In genomic region chr6:117897800-117898199, GRCm38 (mm10) we compare ENCODE assay signal across 32 mouse cellular contexts. TPM values are rescaled to one million over a fixed set of nuclear protein-coding genes. Genes with fewer than 3 reads are reported as not detected.
DNase-seq lines count a peak whose midpoint lies in the region; ATAC-seq and TF ChIP-seq lines count a peak whose summit lies in the region.
"Had no signal": no experiment of that assay in that cellular context is flagged by ENCODE, and none has a peak within 500 bp of the region (broad histone marks: within the 10 kb centered on the region; RNA-seq: fewer than 3 reads in every experiment).

No protein-coding gene starts in this region.

- H3K4me2 ChIP-seq in liver, embryonic 11.5 days = no peak overlapping the region
- H3K4me2 ChIP-seq in intestine, embryonic 15.5 days (replicated peaks) = no peak overlapping the region
- H3K4me2 ChIP-seq: embryonic facial prominence, embryonic 13.5 days; forebrain, embryonic 12.5 days; forebrain, embryonic 15.5 days; heart, embryonic 12.5 days; heart, embryonic 15.5 days; hindbrain, embryonic 13.5 days had no signal

- H3K4me3 ChIP-seq in liver, adult 2 months (ENCODE audit: insufficient read depth, low read depth, low read length) = no peak overlapping the region
- no peak overlapping the region for H3K4me3 ChIP-seq in liver, embryonic 11.5 days (ENCODE audit: low read depth, low read length)
- no peak overlapping the region for H3K4me3 ChIP-seq in intestine, embryonic 15.5 days (replicated peaks)
- H3K4me3 ChIP-seq: embryonic facial prominence, embryonic 10.5 days; embryonic facial prominence, embryonic 13.5 days; erythroblast, embryonic 14.5 days; forebrain, embryonic 12.5 days; forebrain, embryonic 15.5 days; heart, embryonic 12.5 days; heart, embryonic 15.5 days; hindbrain, embryonic 10.5 days; hindbrain, embryonic 13.5 days had no signal

- no peak for TF ChIP-seq POLR2A in liver, adult 2 months (IDR thresholded peaks at IDR 0.05; ENCODE audit: extremely low read depth, insufficient read depth, low read length)

- no peaks in the 10 kb centered on the region for H3K9me3 ChIP-seq in liver, embryonic 11.5 days (ENCODE audit: control insufficient read depth, low read length)
- no peaks in the 10 kb centered on the region for H3K9me3 ChIP-seq in intestine, embryonic 15.5 days
- H3K9me3 ChIP-seq: embryonic facial prominence, embryonic 10.5 days; embryonic facial prominence, embryonic 13.5 days; forebrain, embryonic 12.5 days; forebrain, embryonic 15.5 days; heart, embryonic 12.5 days; heart, embryonic 15.5 days; hindbrain, embryonic 10.5 days; hindbrain, embryonic 13.5 days had no signal

- no peak for TF ChIP-seq CTCF in liver, adult 2 months (IDR thresholded peaks at IDR 0.05; ENCODE audit: low read depth, low read length)

- H3K79me2 ChIP-seq in liver, adult 2 months (ENCODE audit: control insufficient read depth, insufficient read depth, low read length) = no peaks in the 10 kb centered on the region

- WGBS in liver, adult 2 months = 50% methylated on average over 5 of the region's 5 CpGs
- 79% methylated on average over 5 of the region's 5 CpGs for WGBS in liver, embryonic 11.5 days
- WGBS in intestine, embryonic 15.5 days = 59% methylated on average over 5 of the region's 5 CpGs

- ATAC-seq in liver, embryonic 11.5 days (replicated peaks; ENCODE audit: low FRiP score) = no peak
- ATAC-seq in intestine, embryonic 15.5 days = peak; percentile 72
- ATAC-seq: activated CD4-positive, CD25-positive, alpha-beta regulatory T cell, adult 4 months; forebrain, embryonic 15.5 days had no signal

- DNase-seq in heart, adult 11 months = peak; percentile 34
- no peak for DNase-seq in heart, adult 18-20 months
- peak; percentile 76 for DNase-seq in kidney, adult 9 months
- DNase-seq in kidney, adult 18-20 months = no peak
- peak; percentile 91 for DNase-seq in liver, adult 2 months (ENCODE audit: extremely low read depth, low read depth, low spot score)
- DNase-seq in liver, embryonic 11.5 days (ENCODE audit: low spot score) = no peak
- DNase-seq in urinary bladder, postnatal 25 days (ENCODE audit: low spot score) = no peak
- DNase-seq: adrenal gland, adult 8-10 months; adrenal gland, postnatal 25 days; cerebellum, adult 11-12 months; cerebellum, adult 8-10 months; cerebellum, postnatal 10 days; cerebellum, postnatal 36 days; embryo, embryonic 11 days; gastrocnemius, postnatal 10 days; gastrocnemius, postnatal 36 days; heart, postnatal 10 days; heart, postnatal 36 days had no signal

- no peak overlapping the region for H3K9ac ChIP-seq in liver, adult 2 months (ENCODE audit: low read depth, low read length)
- no peak overlapping the region for H3K9ac ChIP-seq in liver, embryonic 11.5 days (ENCODE audit: low read depth, low read length)
- H3K9ac ChIP-seq in intestine, embryonic 15.5 days = no peak overlapping the region
- H3K9ac ChIP-seq: embryonic facial prominence, embryonic 13.5 days; forebrain, embryonic 12.5 days; forebrain, embryonic 15.5 days; heart, embryonic 12.5 days; heart, embryonic 15.5 days; hindbrain, embryonic 13.5 days had no signal

- H3K36me3 ChIP-seq in liver, adult 2 months (ENCODE audit: control insufficient read depth, insufficient read depth, low read length) = no peaks in the 10 kb centered on the region
- H3K36me3 ChIP-seq in liver, embryonic 11.5 days (ENCODE audit: control insufficient read depth, insufficient read depth, low read length) = no peaks in the 10 kb centered on the region
- no peaks in the 10 kb centered on the region for H3K36me3 ChIP-seq in intestine, embryonic 15.5 days
- H3K36me3 ChIP-seq: embryonic facial prominence, embryonic 10.5 days; embryonic facial prominence, embryonic 13.5 days; forebrain, embryonic 12.5 days; forebrain, embryonic 15.5 days; heart, embryonic 12.5 days; heart, embryonic 15.5 days; hindbrain, embryonic 10.5 days; hindbrain, embryonic 13.5 days had no signal

- no peaks in the 10 kb centered on the region for H3K27me3 ChIP-seq in liver, adult 2 months (ENCODE audit: control insufficient read depth, insufficient read depth, low read length)
- no peaks in the 10 kb centered on the region for H3K27me3 ChIP-seq in liver, embryonic 11.5 days (replicated peaks; ENCODE audit: control insufficient read depth, insufficient read depth, low read length)
- H3K27me3 ChIP-seq in intestine, embryonic 15.5 days (replicated peaks) = no peaks in the 10 kb centered on the region
- H3K27me3 ChIP-seq: embryonic facial prominence, embryonic 13.5 days; forebrain, embryonic 12.5 days; forebrain, embryonic 15.5 days; heart, embryonic 12.5 days; heart, embryonic 15.5 days; hindbrain, embryonic 13.5 days had no signal

- H3K27ac ChIP-seq in liver, adult 2 months (replicated peaks; ENCODE audit: insufficient read depth, low read depth, low read length) = 0 out of 2 replicates have a peak overlapping the region, but pooled peaks have one; percentile 0
- no peak overlapping the region for H3K27ac ChIP-seq in liver, embryonic 11.5 days (ENCODE audit: low read depth, low read length)
- no peak overlapping the region for H3K27ac ChIP-seq in intestine, embryonic 15.5 days
- H3K27ac ChIP-seq: embryonic facial prominence, embryonic 10.5 days; embryonic facial prominence, embryonic 13.5 days; forebrain, embryonic 12.5 days; forebrain, embryonic 15.5 days; heart, embryonic 15.5 days; hindbrain, embryonic 10.5 days; hindbrain, embryonic 13.5 days had no signal

- no peaks in the 10 kb centered on the region for H3K4me1 ChIP-seq in liver, adult 2 months (ENCODE audit: control insufficient read depth, insufficient read depth, low read length)
- peaks cover 14% of the 10 kb centered on the region for H3K4me1 ChIP-seq in liver, embryonic 11.5 days (replicated peaks; ENCODE audit: control insufficient read depth, insufficient read depth, low read length)
- no peaks in the 10 kb centered on the region for H3K4me1 ChIP-seq in intestine, embryonic 15.5 days (replicated peaks)
- H3K4me1 ChIP-seq: embryonic facial prominence, embryonic 10.5 days; embryonic facial prominence, embryonic 13.5 days; forebrain, embryonic 12.5 days; forebrain, embryonic 15.5 days; heart, embryonic 15.5 days; hindbrain, embryonic 10.5 days; hindbrain, embryonic 13.5 days had no signal

RNA-seq across cellular contexts. Expression of gene Hnrnpf, which starts 2.3 kb away (rescaled TPM):
- total RNA-seq in heart, adult 18-20 months (2021) = 100 to 1,000 TPM; 193 to 194 TPM
- 188 and 197 TPM in 2 replicates for total RNA-seq in liver, adult 2 months (2014; rRNA removed)
- 88.2 and 89.3 TPM in 2 replicates for polyA plus RNA-seq in liver, adult 2 months (2012; rRNA removed)
- polyA plus RNA-seq in liver, embryonic 11.5 days (2014; fragmentation: Nextera tagmentation; extraction: Ambion mirVana) = 960 and 1,037 TPM in 2 replicates
- polyA plus RNA-seq in intestine, embryonic 15.5 days (2015; fragmentation: Nextera tagmentation; extraction: Ambion mirVana) = 791 and 835 TPM in 2 replicates

RNA-seq across cellular contexts. Expression of gene Zfp239, which starts 35.9 kb away (rescaled TPM):
- total RNA-seq in heart, adult 18-20 months (2021) = under 1 TPM; 0.17 to 0.18 TPM
- total RNA-seq in liver, adult 2 months (2014; rRNA removed) = 0.07 and 0.09 TPM in 2 replicates
- polyA plus RNA-seq in liver, adult 2 months (2012; rRNA removed) = 0.05 TPM in 1 of 2 replicates, not detected in the other
- 8.2 and 8.7 TPM in 2 replicates for polyA plus RNA-seq in liver, embryonic 11.5 days (2014; fragmentation: Nextera tagmentation; extraction: Ambion mirVana)
- 4.5 and 5.1 TPM in 2 replicates for polyA plus RNA-seq in intestine, embryonic 15.5 days (2015; fragmentation: Nextera tagmentation; extraction: Ambion mirVana)

RNA-seq across cellular contexts. Expression of gene Fxyd4, which starts 39.7 kb away (rescaled TPM):
- total RNA-seq in heart, adult 18-20 months (2021) = not detected
- not detected in 2 replicates for total RNA-seq in liver, adult 2 months (2014; rRNA removed)
- 0.18 TPM in 1 of 2 replicates, not detected in the other for polyA plus RNA-seq in liver, adult 2 months (2012; rRNA removed)
- 1.2 and 2.1 TPM in 2 replicates for polyA plus RNA-seq in liver, embryonic 11.5 days (2014; fragmentation: Nextera tagmentation; extraction: Ambion mirVana)
- polyA plus RNA-seq in intestine, embryonic 15.5 days (2015; fragmentation: Nextera tagmentation; extraction: Ambion mirVana) = 1.8 and 3.2 TPM in 2 replicates
- total RNA-seq: adrenal gland, adult 8-10 months; adrenal gland, postnatal 25 days; gastrocnemius, adult 18-20 months; gastrocnemius, postnatal 10 days; gastrocnemius, postnatal 36 days; granulocyte monocyte progenitor cell, adult 5-6 weeks; heart, postnatal 10 days; heart, postnatal 36 days had no signal
- polyA plus RNA-seq: brain, embryonic 14.5 days; erythroblast, embryonic 14.5 days had no signal

RNA-seq across cellular contexts. Expression of gene Zfp637, which starts 56.8 kb away (rescaled TPM):
- total RNA-seq in heart, adult 18-20 months (2021) = 10 to 100 TPM; 33.5 to 35.4 TPM
- total RNA-seq in liver, adult 2 months (2014; rRNA removed) = 14.1 and 19.6 TPM in 2 replicates
- polyA plus RNA-seq in liver, adult 2 months (2012; rRNA removed) = 16.4 and 27.6 TPM in 2 replicates
- polyA plus RNA-seq in liver, embryonic 11.5 days (2014; fragmentation: Nextera tagmentation; extraction: Ambion mirVana) = 81.0 and 82.3 TPM in 2 replicates
- polyA plus RNA-seq in intestine, embryonic 15.5 days (2015; fragmentation: Nextera tagmentation; extraction: Ambion mirVana) = 84.7 and 90.5 TPM in 2 replicates

Comparison
In these comparisons a context has a peak if more than half of its experiments do, and no peak if none do; other contexts are left out.
1. DNase-seq: peak in heart, adult 11 months (single experiment), kidney, adult 9 months (single experiment) and liver, adult 2 months (single experiment); none in heart, adult 18-20 months (0 of 2), kidney, adult 18-20 months (single experiment), liver, embryonic 11.5 days (single experiment) and urinary bladder, postnatal 25 days (single experiment).